ENCODE assay signal across 36 mouse cellular contexts in the genomic region with DNA sequence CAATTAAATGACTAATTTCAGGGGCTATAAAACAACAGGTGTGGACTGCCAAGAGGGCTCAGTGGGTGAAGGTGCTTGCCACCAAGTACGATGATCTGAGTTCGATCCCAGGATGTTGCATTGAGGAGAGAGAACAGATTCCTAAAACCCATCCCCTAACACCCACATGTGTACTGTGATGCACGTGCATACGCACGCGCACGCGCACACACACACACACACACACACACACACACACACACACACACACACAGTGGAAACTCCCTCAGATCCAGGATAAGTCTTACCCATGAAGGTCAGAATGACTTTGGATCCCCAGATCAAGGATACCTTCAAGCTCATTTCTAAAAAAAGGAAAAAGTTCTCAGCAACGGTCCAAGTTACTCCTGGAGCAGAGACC. TPM values are rescaled to one million over a fixed set of nuclear protein-coding genes. Genes with fewer than 3 reads are reported as not detected.
"Had no signal": no experiment of that assay in that cellular context is flagged by ENCODE, and none has a peak within 500 bp of the region (broad histone marks: within the 10 kb centered on the region; RNA-seq: fewer than 3 reads in every experiment).

No protein-coding gene starts in this region.

- H3K9me3 ChIP-seq: heart, embryonic 13.5 days; heart, embryonic 15.5 days; hindbrain, embryonic 10.5 days; hindbrain, embryonic 12.5 days; intestine, embryonic 15.5 days; liver, embryonic 13.5 days had no signal

- H3K4me3 ChIP-seq: heart, adult 2 months; heart, embryonic 13.5 days; heart, embryonic 15.5 days; hindbrain, embryonic 10.5 days; hindbrain, embryonic 12.5 days; intestine, embryonic 15.5 days; layer of hippocampus, adult 2 months; limb, embryonic 12.5 days; liver, embryonic 13.5 days had no signal

- H3K4me1 ChIP-seq: heart, embryonic 13.5 days; heart, embryonic 15.5 days; liver, embryonic 13.5 days had no signal

- H3K27ac ChIP-seq: heart, adult 2 months; heart, embryonic 13.5 days; heart, embryonic 15.5 days; hindbrain, embryonic 10.5 days; hindbrain, embryonic 12.5 days; hindbrain, embryonic 14.5 days; intestine, embryonic 15.5 days; layer of hippocampus, adult 2 months; limb, embryonic 12.5 days; liver, embryonic 13.5 days had no signal

- H3K9ac ChIP-seq: heart, embryonic 13.5 days; heart, embryonic 15.5 days; hindbrain, embryonic 12.5 days; hindbrain, embryonic 14.5 days; intestine, embryonic 15.5 days; limb, embryonic 12.5 days; liver, embryonic 13.5 days had no signal

- H3K27me3 ChIP-seq: heart, embryonic 13.5 days; heart, embryonic 15.5 days; intestine, embryonic 15.5 days; limb, embryonic 12.5 days; liver, embryonic 13.5 days had no signal

- H3K36me3 ChIP-seq: heart, embryonic 13.5 days; heart, embryonic 15.5 days; hindbrain, embryonic 10.5 days; hindbrain, embryonic 12.5 days; intestine, embryonic 15.5 days; limb, embryonic 12.5 days; liver, embryonic 13.5 days had no signal

- DNase-seq: gastrocnemius, postnatal 14 days; gastrocnemius, postnatal 36 days; heart, adult 11 months; heart, adult 2 months; heart, postnatal 4 days; kidney, adult 18-20 months; kidney, adult 8-10 months; kidney, postnatal 10 days; kidney, postnatal 25 days; kidney, postnatal 4 days; layer of hippocampus, adult 9-11 months; layer of hippocampus, postnatal 36 days; left cerebral cortex, postnatal 4 days; liver; liver, embryonic 13.5 days had no signal

RNA-seq across cellular contexts. Expression of gene Cd300lf, which starts 31.7 kb away (rescaled TPM):
- total RNA-seq: gastrocnemius, adult 18-20 months; gastrocnemius, postnatal 14 days; gastrocnemius, postnatal 36 days had no signal
- polyA plus RNA-seq: hindbrain, embryonic 10.5 days; hindbrain, embryonic 14.5 days had no signal

RNA-seq across cellular contexts. Expression of gene Cd300e, which starts 40.1 kb away (rescaled TPM):
- total RNA-seq: gastrocnemius, adult 18-20 months; gastrocnemius, postnatal 14 days; gastrocnemius, postnatal 36 days; layer of hippocampus, postnatal 14 days; layer of hippocampus, postnatal 36 days; left cerebral cortex, adult 18-20 months; left cerebral cortex, postnatal 10 days; left cerebral cortex, postnatal 25 days; left cerebral cortex, postnatal 4 days had no signal
- polyA plus RNA-seq: heart, embryonic 11.5 days; heart, embryonic 13.5 days; heart, embryonic 15.5 days; hindbrain, embryonic 10.5 days; hindbrain, embryonic 12.5 days; hindbrain, embryonic 14.5 days; kidney, embryonic 14.5 days; kidney, embryonic 16.5 days; limb, embryonic 12.5 days had no signal

RNA-seq across cellular contexts. Expression of gene Cd300ld3, which starts 53.9 kb away (rescaled TPM):
- total RNA-seq: layer of hippocampus, postnatal 14 days; layer of hippocampus, postnatal 36 days; left cerebral cortex, postnatal 10 days had no signal
- polyA plus RNA-seq: heart, embryonic 11.5 days; heart, embryonic 13.5 days; heart, embryonic 15.5 days; heart, postnatal 0 days; hindbrain, embryonic 10.5 days; hindbrain, embryonic 12.5 days; hindbrain, embryonic 14.5 days; hindbrain, embryonic 16.5 days; inflammation-experienced regulatory T-cells, adult 6 months; intestine, embryonic 15.5 days; intestine, postnatal 0 days; kidney, embryonic 14.5 days; kidney, embryonic 16.5 days; limb, embryonic 12.5 days; liver, embryonic 11.5 days; liver, embryonic 13.5 days had no signal
